Mouse (Mus musculus): ENCODE results near the gene Kpna7. TPM values are rescaled to one million over a fixed set of nuclear protein-coding genes. Genes with fewer than 3 reads are reported as not detected.

Gene Kpna7
- polyA plus RNA-seq, 1 experiment from 2014 or later, result not detected

DNA sequence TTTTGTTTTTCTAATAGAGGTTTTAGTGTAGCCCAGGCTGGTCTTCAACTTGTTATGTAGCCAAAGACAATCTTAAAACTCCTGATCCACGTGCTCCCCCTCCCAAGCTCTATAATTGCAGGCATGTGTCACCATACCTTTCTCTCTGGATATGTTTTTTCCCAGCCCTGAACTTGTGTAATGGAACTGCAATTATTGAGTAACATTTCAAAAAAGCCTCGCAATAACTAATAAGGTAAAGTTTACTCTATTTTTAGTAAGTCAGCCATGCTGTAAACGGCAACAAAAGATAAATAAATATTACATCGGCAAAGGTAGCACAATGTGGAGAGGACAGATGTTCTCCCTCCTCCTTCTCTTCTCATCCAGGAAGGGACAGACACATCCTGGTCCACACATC, 139.5 kb downstream of the Kpna7 start:
- Histone ChIP-seq H3K27ac (no peak overlapping the region), H3K4me3 (no peak overlapping the region), H3K4me1 (replicated peaks) (peaks cover 14% of the 10 kb centered on the region), H3K36me3 (no peaks in the 10 kb centered on the region), H3K9me3 (no peaks in the 10 kb centered on the region), H3K27me3 (ENCODE audit: insufficient read depth, poor library complexity, severe bottlenecking) (no peaks in the 10 kb centered on the region)
- WGBS, result 88% methylated on average over 4 of the region's 4 CpGs
- no peak for DNase-seq (ENCODE audit: low spot score)

DNA sequence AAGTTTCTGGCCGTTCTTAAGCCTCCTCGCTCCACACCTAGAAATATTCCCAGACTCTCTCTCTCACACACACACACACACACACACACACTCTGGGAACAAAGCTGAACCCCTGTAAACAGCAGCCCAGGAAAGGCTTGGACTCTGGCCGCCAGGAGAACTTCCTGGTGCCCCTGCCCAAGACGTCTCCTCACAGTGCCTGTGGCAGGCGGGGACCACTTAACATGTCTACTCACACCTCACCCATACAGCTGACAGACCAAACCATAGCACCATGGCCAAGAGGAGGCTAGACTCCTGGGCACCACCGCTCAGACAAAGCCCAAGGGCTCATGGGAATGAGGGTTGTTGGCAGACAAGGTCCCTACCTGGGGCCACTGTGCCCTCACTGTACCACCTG, 140.5 kb downstream of the Kpna7 start:
- Histone ChIP-seq H3K27me3 (ENCODE audit: insufficient read depth, poor library complexity, severe bottlenecking) (no peaks in the 10 kb centered on the region), H3K4me3 (no peak overlapping the region), H3K27ac (no peak overlapping the region), H3K4me1 (replicated peaks) (peaks cover 14% of the 10 kb centered on the region), H3K36me3 (no peaks in the 10 kb centered on the region), H3K9me3 (no peaks in the 10 kb centered on the region)
- WGBS, result 89% methylated on average over 6 of the region's 6 CpGs
- no peak for DNase-seq (ENCODE audit: low spot score)

DNA sequence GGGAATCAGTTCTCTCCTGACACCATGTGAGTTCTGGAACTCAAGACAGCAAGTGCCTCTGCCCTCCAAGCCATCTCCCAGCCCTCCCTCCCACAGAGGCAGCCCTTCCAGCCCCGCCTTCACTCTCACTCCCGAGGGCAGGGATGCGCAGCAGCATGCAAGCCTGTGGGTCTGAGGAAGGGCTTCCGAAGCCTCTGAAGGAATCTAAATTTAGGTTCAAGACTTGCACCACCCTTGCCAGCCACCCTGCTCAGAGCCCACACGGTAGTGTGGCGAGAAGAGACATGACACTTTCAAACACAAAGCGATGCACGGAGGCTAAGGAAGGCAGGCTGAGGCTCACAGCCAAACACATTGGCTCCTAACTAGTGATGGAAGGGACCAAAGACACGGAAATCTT, 141.4 kb downstream of the Kpna7 start:
- Histone ChIP-seq H3K36me3 (no peaks in the 10 kb centered on the region), H3K4me3 (no peak overlapping the region), H3K27ac (no peak overlapping the region), H3K9me3 (no peaks in the 10 kb centered on the region), H3K4me1 (replicated peaks) (peaks cover 13% of the 10 kb centered on the region), H3K27me3 (ENCODE audit: insufficient read depth, poor library complexity, severe bottlenecking) (no peaks in the 10 kb centered on the region)
- 73% methylated on average over 9 of the region's 9 CpGs for WGBS
- no peak for DNase-seq (ENCODE audit: low spot score)

DNA sequence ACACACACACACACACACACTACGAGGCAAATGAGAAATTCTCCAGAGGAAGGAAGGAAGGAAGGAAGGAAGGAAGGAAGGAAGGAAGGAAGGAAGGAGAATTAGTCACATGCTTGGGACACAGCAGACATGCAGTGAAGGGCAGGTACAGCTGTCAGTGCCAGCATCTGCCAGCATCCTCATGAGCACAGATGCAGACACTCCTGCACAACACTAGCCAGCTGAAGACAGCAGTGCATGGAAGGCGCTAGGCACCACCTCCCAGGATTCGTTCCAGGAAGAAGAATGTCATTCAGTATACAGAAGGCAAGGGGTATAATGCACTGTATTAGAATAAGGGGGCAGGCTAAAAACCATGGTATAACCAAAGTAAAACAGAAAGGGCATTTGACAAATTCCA, 142.9 kb downstream of the Kpna7 start:
- DNase-seq (ENCODE audit: low spot score), result no peak
- Histone ChIP-seq H3K36me3 (no peaks in the 10 kb centered on the region), H3K27ac (no peak overlapping the region), H3K4me1 (replicated peaks) (peaks cover 25% of the 10 kb centered on the region), H3K9me3 (no peaks in the 10 kb centered on the region), H3K4me3 (no peak overlapping the region), H3K27me3 (ENCODE audit: insufficient read depth, poor library complexity, severe bottlenecking) (no peaks in the 10 kb centered on the region)
- 84% methylated on average over 3 of the region's 3 CpGs for WGBS

DNA sequence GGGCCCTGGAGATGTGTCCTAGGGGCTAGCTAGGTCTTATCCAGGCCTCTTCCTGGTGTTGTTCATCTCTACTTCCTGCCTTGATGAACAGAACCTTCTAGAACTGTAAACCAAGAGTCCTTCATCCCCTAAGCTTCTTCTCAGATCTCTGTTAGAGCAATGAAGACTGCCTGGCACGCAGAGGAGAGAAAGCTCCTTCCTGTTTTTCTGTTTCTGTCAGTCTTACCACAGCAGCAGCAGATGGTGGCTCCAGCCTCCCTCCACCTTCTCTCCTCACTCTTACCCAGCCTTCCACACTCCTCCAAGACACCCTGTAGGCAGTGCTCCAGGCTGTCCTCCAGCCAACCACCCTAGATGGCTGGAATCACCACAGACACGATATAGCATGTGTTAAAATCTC, 146.5 kb downstream of the Kpna7 start:
- H3K36me3 ChIP-seq, result no peaks in the 10 kb centered on the region
- no peak for DNase-seq (ENCODE audit: low spot score)
- WGBS, result 84% methylated on average over 2 of the region's 2 CpGs
- no peak overlapping the region for H3K27ac ChIP-seq
- no peak overlapping the region for H3K4me3 ChIP-seq
- no peaks in the 10 kb centered on the region for H3K9me3 ChIP-seq
- no peaks in the 10 kb centered on the region for H3K27me3 ChIP-seq (ENCODE audit: insufficient read depth, poor library complexity, severe bottlenecking)
- peaks cover 35% of the 10 kb centered on the region for H3K4me1 ChIP-seq (replicated peaks)

Other genes with a start within 250 kb of the Kpna7 start
- gene Smurf1, start 118.2 kb downstream of the Kpna7 start, polyA plus RNA-seq (2016; fragmentation: Nextera tagmentation; extraction: Ambion mirVana), result 14.7 and 17.5 TPM in 2 replicates
- 0.13 TPM in 1 of 2 replicates, not detected in the other for gene Gm4871, start 51.3 kb downstream of the Kpna7 start, polyA plus RNA-seq (2016; fragmentation: Nextera tagmentation; extraction: Ambion mirVana)
- gene 1700018F24Rik, start 41.0 kb downstream of the Kpna7 start, polyA plus RNA-seq (2016; fragmentation: Nextera tagmentation; extraction: Ambion mirVana), result not detected in 2 replicates
- gene Arpc1a, start 200 bp downstream of the Kpna7 start, polyA plus RNA-seq (2016; fragmentation: Nextera tagmentation; extraction: Ambion mirVana), result 145 and 159 TPM in 2 replicates
- 107 and 126 TPM in 2 replicates for gene Arpc1b, start 30.2 kb upstream of the Kpna7 start, polyA plus RNA-seq (2016; fragmentation: Nextera tagmentation; extraction: Ambion mirVana)
- gene Pdap1, start 56.2 kb upstream of the Kpna7 start, polyA plus RNA-seq (2016; fragmentation: Nextera tagmentation; extraction: Ambion mirVana), result 130 and 135 TPM in 2 replicates
- gene Bud31, start 56.3 kb upstream of the Kpna7 start, polyA plus RNA-seq (2016; fragmentation: Nextera tagmentation; extraction: Ambion mirVana), result 244 and 266 TPM in 2 replicates
- 19.6 and 21.9 TPM in 2 replicates for gene Ptcd1, start 83.1 kb upstream of the Kpna7 start, polyA plus RNA-seq (2016; fragmentation: Nextera tagmentation; extraction: Ambion mirVana)
- 70.5 and 92.9 TPM in 2 replicates for gene Cpsf4, start 83.2 kb upstream of the Kpna7 start, polyA plus RNA-seq (2016; fragmentation: Nextera tagmentation; extraction: Ambion mirVana)
- 542 and 582 TPM in 2 replicates for gene Atp5j2, start 108.0 kb upstream of the Kpna7 start, polyA plus RNA-seq (2016; fragmentation: Nextera tagmentation; extraction: Ambion mirVana)
- gene Zkscan14, start 117.8 kb upstream of the Kpna7 start, polyA plus RNA-seq (2016; fragmentation: Nextera tagmentation; extraction: Ambion mirVana), result 7.8 and 9.2 TPM in 2 replicates
- 15.2 and 17.2 TPM in 2 replicates for gene Zkscan5, start 120.5 kb upstream of the Kpna7 start, polyA plus RNA-seq (2016; fragmentation: Nextera tagmentation; extraction: Ambion mirVana)
- 32.0 and 32.7 TPM in 2 replicates for gene Zfp655, start 147.7 kb upstream of the Kpna7 start, polyA plus RNA-seq (2016; fragmentation: Nextera tagmentation; extraction: Ambion mirVana)
- 0.25 and 0.95 TPM in 2 replicates for gene Zscan25, start 196.5 kb upstream of the Kpna7 start, polyA plus RNA-seq (2016; fragmentation: Nextera tagmentation; extraction: Ambion mirVana)